Mouse (Mus musculus) thymus, postnatal 4 days (tissue): ENCODE measurements around the gene Vmn1r56.
"Not testable (repeated sequence)": the region's sequence is repeated elsewhere in the genome, so short reads cannot be mapped to it uniquely, and the experiment has no call there.

ENCODE experiments used
- DNase-seq: peaks from one replicate; pipeline ENCODE4 v3.0.0; 2021

Gene Vmn1r56

DNA sequence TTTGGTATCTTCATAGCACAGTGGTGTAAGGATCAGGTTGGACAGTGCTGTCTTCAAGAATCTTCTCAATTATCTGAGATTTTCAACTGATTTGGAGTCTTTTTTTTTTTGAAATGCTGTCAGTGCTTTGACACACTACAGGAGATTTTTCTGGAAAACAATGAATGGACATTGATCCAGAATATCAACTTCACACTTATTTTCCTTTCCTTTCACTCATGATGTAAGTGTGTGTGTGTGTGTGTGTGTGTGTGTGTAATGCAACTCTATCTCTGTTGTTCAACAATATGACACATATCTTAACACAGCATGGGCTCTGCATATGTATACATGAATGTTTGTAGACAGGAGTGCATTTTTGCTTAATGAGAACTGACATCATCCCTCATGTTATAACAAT lies at the start of gene Vmn1r56:
Gene Vmn1r56, minus strand, starts transcription at position 101 of the 400 bp plus-strand sequence.
- not testable (repeated sequence) for DNase-seq

DNA sequence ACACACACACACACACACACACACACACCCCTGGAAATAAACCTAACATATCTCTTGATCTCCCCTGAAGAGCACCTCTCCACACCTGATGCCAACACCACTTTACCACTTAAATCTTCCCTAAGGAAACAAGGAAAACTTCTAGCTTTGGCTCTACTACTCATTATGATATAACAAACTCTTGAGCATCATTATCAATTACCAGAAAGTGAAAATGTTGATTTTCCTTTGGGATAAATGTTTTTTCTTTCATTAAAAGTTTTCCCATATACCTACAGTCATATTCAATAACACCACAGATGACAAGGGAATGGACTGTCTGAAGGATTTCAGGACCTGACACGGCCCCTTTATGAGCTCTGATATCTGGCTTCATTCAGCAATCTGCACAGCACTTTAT lies 21.6 kb upstream of the Vmn1r56 start, which contains the start of gene Vmn1r57:
Gene Vmn1r57, plus strand, starts transcription at position 301 of the 400 bp plus-strand sequence.
- DNase-seq = not testable (repeated sequence)

DNA sequence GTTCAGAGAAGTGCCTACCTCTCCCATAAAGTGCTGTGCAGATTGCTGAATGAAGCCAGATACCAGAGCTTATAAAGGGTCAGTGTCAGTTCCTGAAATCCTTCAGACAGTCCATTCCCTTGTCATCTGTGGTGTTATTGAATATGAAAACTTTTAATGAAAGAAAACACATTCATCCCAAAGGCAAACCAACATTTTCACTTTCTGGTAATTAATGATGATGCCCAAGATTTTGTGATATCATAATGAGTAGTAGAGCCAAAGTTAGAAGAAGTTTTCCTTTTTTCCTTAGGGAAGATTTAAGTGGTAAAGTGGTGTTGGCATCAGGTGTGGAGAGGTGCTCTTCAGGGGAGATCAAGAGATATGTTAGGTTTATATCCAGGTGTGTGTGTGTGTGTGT lies 47.0 kb downstream of the Vmn1r56 start, which contains the start of gene Vmn1r55:
Gene Vmn1r55, minus strand, starts transcription at position 101 of the 400 bp plus-strand sequence.
- not testable (repeated sequence) for DNase-seq
